Comparison of ENCODE assay signal across 12 mouse cellular contexts in the genomic region with DNA sequence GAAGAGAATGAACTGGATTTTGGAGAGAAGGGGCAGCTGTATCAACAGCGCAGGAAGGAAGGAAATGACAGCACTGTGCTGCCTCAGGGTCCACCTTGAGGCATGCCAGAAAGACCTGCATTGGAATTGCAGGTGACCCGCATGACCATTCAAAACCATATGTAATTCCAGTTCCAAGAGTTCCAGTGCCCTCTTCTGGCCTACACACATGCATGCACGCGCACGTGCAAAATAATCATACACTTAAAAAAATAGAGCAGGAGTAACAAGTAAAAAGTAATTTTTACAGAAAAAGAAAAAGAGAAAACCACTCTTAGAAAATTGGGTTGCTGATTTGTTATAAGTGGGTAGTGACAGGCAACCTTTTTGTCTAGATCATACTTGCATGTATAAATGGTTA. TPM values are rescaled to one million over a fixed set of nuclear protein-coding genes. Genes with fewer than 3 reads are reported as not detected.
A peak's percentile ranks its signal among the peaks of the same experiment; 100 is the strongest.
DNase-seq lines count a peak whose midpoint lies in the region; ATAC-seq and TF ChIP-seq lines count a peak whose summit lies in the region.
"Had no signal": no experiment of that assay in that cellular context is flagged by ENCODE, and none has a peak within 500 bp of the region (broad histone marks: within the 10 kb centered on the region; RNA-seq: fewer than 3 reads in every experiment).

No protein-coding gene starts in this region.

- TF ChIP-seq CTCF in liver, postnatal 0 days (IDR thresholded peaks at IDR 0.05; ENCODE audit: low read depth), result peak; percentile 58

- DNase-seq in cerebellum, postnatal 10 days, result peak; percentile 11 to 25
- no peak for DNase-seq in cerebellum, adult 9-10 months
- DNase-seq in liver, postnatal 0 days, result no peak
- no peak for DNase-seq in liver, embryonic 11.5 days (ENCODE audit: low spot score)
- DNase-seq in thymus, postnatal 14 days, result peak; percentile 42
- DNase-seq in left cerebral cortex, adult 8-10 months (ENCODE audit: low spot score in 2 of 2), result no peak
- no peak for DNase-seq in layer of hippocampus, adult 11-12 months (ENCODE audit: low spot score)
- DNase-seq: left cerebral cortex, postnatal 4 days had no signal

- H3K4me3 ChIP-seq in liver, postnatal 0 days (ENCODE audit: low read depth, low read length), result no peak overlapping the region
- H3K4me3 ChIP-seq in liver, embryonic 11.5 days (ENCODE audit: low read depth, low read length), result no peak overlapping the region
- H3K4me3 ChIP-seq: heart, embryonic 12.5 days; stomach, embryonic 15.5 days had no signal

- TF ChIP-seq EP300 in liver, postnatal 0 days (IDR thresholded peaks at IDR 0.05; ENCODE audit: low read depth), result no peak

- 84% methylated on average over 5 of the region's 5 CpGs for WGBS in liver, postnatal 0 days (ENCODE audit: insufficient replicate concordance)
- 86% methylated on average over 5 of the region's 5 CpGs for WGBS in liver, embryonic 11.5 days

- H3K9me3 ChIP-seq in liver, postnatal 0 days (ENCODE audit: low read length), result no peaks in the 10 kb centered on the region
- H3K9me3 ChIP-seq in liver, embryonic 11.5 days (ENCODE audit: control insufficient read depth, low read length), result no peaks in the 10 kb centered on the region
- H3K9me3 ChIP-seq: G1E; heart, embryonic 12.5 days; stomach, embryonic 15.5 days had no signal

- H3K9ac ChIP-seq in liver, postnatal 0 days (replicated peaks), result no peak overlapping the region
- no peak overlapping the region for H3K9ac ChIP-seq in liver, embryonic 11.5 days (ENCODE audit: low read depth, low read length)
- H3K9ac ChIP-seq: heart, embryonic 12.5 days; stomach, embryonic 15.5 days had no signal

- no peak overlapping the region for H3K4me2 ChIP-seq in liver, postnatal 0 days (ENCODE audit: low read depth, low read length)
- H3K4me2 ChIP-seq in liver, embryonic 11.5 days, result no peak overlapping the region
- H3K4me2 ChIP-seq: heart, embryonic 12.5 days; stomach, embryonic 15.5 days had no signal

- no peak for ATAC-seq in liver, postnatal 0 days
- no peak for ATAC-seq in liver, embryonic 11.5 days (replicated peaks; ENCODE audit: low FRiP score)
- ATAC-seq in granulocyte monocyte progenitor cell, adult 5-6 weeks (replicated peaks; ENCODE audit: poor library complexity, severe bottlenecking), result peak; percentile 73

- no peaks in the 10 kb centered on the region for H3K27me3 ChIP-seq in liver, postnatal 0 days (ENCODE audit: insufficient read depth, low read length)
- H3K27me3 ChIP-seq in liver, embryonic 11.5 days (replicated peaks; ENCODE audit: control insufficient read depth, insufficient read depth, low read length), result no peaks in the 10 kb centered on the region
- H3K27me3 ChIP-seq: heart, embryonic 12.5 days; stomach, embryonic 15.5 days had no signal

- peaks cover 57% of the 10 kb centered on the region for H3K36me3 ChIP-seq in liver, postnatal 0 days (replicated peaks; ENCODE audit: insufficient read depth, low read length)
- H3K36me3 ChIP-seq in liver, embryonic 11.5 days (ENCODE audit: control insufficient read depth, insufficient read depth, low read length), result peaks cover 26% of the 10 kb centered on the region

- H3K4me1 ChIP-seq in liver, postnatal 0 days (ENCODE audit: insufficient read depth), result no peaks in the 10 kb centered on the region
- H3K4me1 ChIP-seq in liver, embryonic 11.5 days (replicated peaks; ENCODE audit: control insufficient read depth, insufficient read depth, low read length), result no peaks in the 10 kb centered on the region
- H3K4me1 ChIP-seq: stomach, embryonic 15.5 days had no signal

- no peak overlapping the region for H3K27ac ChIP-seq in liver, postnatal 0 days (ENCODE audit: low read depth)
- H3K27ac ChIP-seq in liver, embryonic 11.5 days (ENCODE audit: low read depth, low read length), result no peak overlapping the region
- H3K27ac ChIP-seq: stomach, embryonic 15.5 days had no signal

RNA-seq across cellular contexts. Expression of a gene that starts 7.4 kb away (rescaled TPM):
- 9.6 and 11.6 TPM in 2 replicates for polyA plus RNA-seq in liver, postnatal 0 days (2015; fragmentation: Nextera tagmentation; extraction: Ambion mirVana)
- polyA plus RNA-seq in liver, embryonic 11.5 days (2014; fragmentation: Nextera tagmentation; extraction: Ambion mirVana), result 38.9 and 44.3 TPM in 2 replicates
- 28.0 and 33.3 TPM in 2 replicates for total RNA-seq in granulocyte monocyte progenitor cell, adult 5-6 weeks (2014; fragmentation: Nextera tagmentation)
- 39.4 and 45.1 TPM in 2 replicates for total RNA-seq in granulocyte monocyte progenitor cell, adult 5-6 weeks (2017)
- 10 to 100 TPM; 41.8 to 50.5 (median 45.1) TPM for total RNA-seq in left cerebral cortex, adult 8-10 months (2022)

RNA-seq across cellular contexts. Expression of a gene that starts 33.1 kb away (rescaled TPM):
- polyA plus RNA-seq in liver, postnatal 0 days (2015; fragmentation: Nextera tagmentation; extraction: Ambion mirVana), result 0.76 and 0.99 TPM in 2 replicates
- polyA plus RNA-seq in liver, embryonic 11.5 days (2014; fragmentation: Nextera tagmentation; extraction: Ambion mirVana), result 3.4 and 3.6 TPM in 2 replicates
- 6.4 and 8.4 TPM in 2 replicates for total RNA-seq in granulocyte monocyte progenitor cell, adult 5-6 weeks (2014; fragmentation: Nextera tagmentation)
- total RNA-seq in granulocyte monocyte progenitor cell, adult 5-6 weeks (2017), result 3.3 and 9.3 TPM in 2 replicates
- 10 to 100 TPM; 15.0 to 19.2 (median 16.1) TPM for total RNA-seq in left cerebral cortex, adult 8-10 months (2022)

RNA-seq across cellular contexts. Expression of a gene that starts 33.5 kb away (rescaled TPM):
- 3.5 and 4.1 TPM in 2 replicates for polyA plus RNA-seq in liver, postnatal 0 days (2015; fragmentation: Nextera tagmentation; extraction: Ambion mirVana)
- 19.2 and 20.4 TPM in 2 replicates for polyA plus RNA-seq in liver, embryonic 11.5 days (2014; fragmentation: Nextera tagmentation; extraction: Ambion mirVana)
- 16.9 and 23.9 TPM in 2 replicates for total RNA-seq in granulocyte monocyte progenitor cell, adult 5-6 weeks (2014; fragmentation: Nextera tagmentation)
- 19.4 and 22.8 TPM in 2 replicates for total RNA-seq in granulocyte monocyte progenitor cell, adult 5-6 weeks (2017)
- total RNA-seq in left cerebral cortex, adult 8-10 months (2022), result 10 to 100 TPM; 46.4 to 48.0 (median 46.5) TPM

RNA-seq across cellular contexts. Expression of a gene that starts 35.0 kb away (rescaled TPM):
- polyA plus RNA-seq in liver, postnatal 0 days (2015; fragmentation: Nextera tagmentation; extraction: Ambion mirVana), result 7.1 and 7.4 TPM in 2 replicates
- polyA plus RNA-seq in liver, embryonic 11.5 days (2014; fragmentation: Nextera tagmentation; extraction: Ambion mirVana), result 18.7 and 20.9 TPM in 2 replicates
- total RNA-seq in granulocyte monocyte progenitor cell, adult 5-6 weeks (2014; fragmentation: Nextera tagmentation), result 20.4 and 32.2 TPM in 2 replicates
- total RNA-seq in granulocyte monocyte progenitor cell, adult 5-6 weeks (2017), result 9.2 and 14.0 TPM in 2 replicates
- 10 to 100 TPM; 67.3 to 88.7 (median 83.2) TPM for total RNA-seq in left cerebral cortex, adult 8-10 months (2022)

RNA-seq across cellular contexts. Expression of a gene that starts 43.2 kb away (rescaled TPM):
- polyA plus RNA-seq in liver, postnatal 0 days (2015; fragmentation: Nextera tagmentation; extraction: Ambion mirVana), result 0.32 and 0.48 TPM in 2 replicates
- 0.71 and 1.3 TPM in 2 replicates for polyA plus RNA-seq in liver, embryonic 11.5 days (2014; fragmentation: Nextera tagmentation; extraction: Ambion mirVana)
- total RNA-seq in granulocyte monocyte progenitor cell, adult 5-6 weeks (2014; fragmentation: Nextera tagmentation), result not detected in 2 replicates
- total RNA-seq in granulocyte monocyte progenitor cell, adult 5-6 weeks (2017), result not detected in 2 replicates
- total RNA-seq in left cerebral cortex, adult 8-10 months (2022), result 10 to 100 TPM; 10.2 to 15.1 (median 14.1) TPM
- polyA plus RNA-seq: G1E had no signal

Comparison
In these comparisons a context has a peak if more than half of its experiments do, and no peak if none do; other contexts are left out.
1. DNase-seq: peak in cerebellum, postnatal 10 days (2 of 2) and thymus, postnatal 14 days (single experiment); none in cerebellum, adult 9-10 months (single experiment), liver, postnatal 0 days (single experiment), liver, embryonic 11.5 days (single experiment), left cerebral cortex, adult 8-10 months (0 of 2) and layer of hippocampus, adult 11-12 months (single experiment).